Mouse (Mus musculus): ENCODE measurements around the gene Olfr221. TPM values are rescaled to one million over a fixed set of nuclear protein-coding genes. Genes with fewer than 3 reads are reported as not detected.

The Olfr221 gene
- polyA plus RNA-seq, 1 experiment = not detected

- no peak for TF ChIP-seq MAX (IDR thresholded peaks at IDR 0.05)
- TF ChIP-seq CEBPB (IDR thresholded peaks at IDR 0.05; ENCODE audit: low read depth) = no peak
- no peak for TF ChIP-seq CTCF (IDR thresholded peaks at IDR 0.05; ENCODE audit: control insufficient read depth, insufficient read depth, insufficient read length)
- Histone ChIP-seq H3K79me2 (ENCODE audit: control insufficient read depth, insufficient read depth) (no peaks in the 10 kb centered on the region), H3K4me3 (ENCODE audit: insufficient read depth, poor library complexity, severe bottlenecking) (no peak overlapping the region), H3K27me3 (ENCODE audit: control insufficient read depth, insufficient read depth, insufficient read length) (no peaks in the 10 kb centered on the region), H3K79me3 (ENCODE audit: low read depth) (no peaks in the 10 kb centered on the region), H3K36me3 (ENCODE audit: control insufficient read depth, insufficient read depth) (peaks cover 52% of the 10 kb centered on the region), H3ac (ENCODE audit: control insufficient read depth, insufficient read length, low read depth) (no peak overlapping the region)
These were observed 36.0 kb downstream of the Olfr221 start for GRCm38 (mm10) chr14:52006241-52006640.

- no peak overlapping the region for H3K4me3 ChIP-seq (ENCODE audit: insufficient read depth, poor library complexity, severe bottlenecking)
- H3ac ChIP-seq (ENCODE audit: control insufficient read depth, insufficient read length, low read depth) = no peak overlapping the region
- TF ChIP-seq FOSL1 (IDR thresholded peaks at IDR 0.05; ENCODE audit: insufficient read depth, low read length, poor library complexity, severe bottlenecking) (no peak), USF1 (IDR thresholded peaks at IDR 0.05; ENCODE audit: low read depth) (no peak), CTCF (IDR thresholded peaks at IDR 0.05; ENCODE audit: control insufficient read depth, insufficient read depth, insufficient read length) (no peak), MAX (IDR thresholded peaks at IDR 0.05) (no peak)
- H3K79me3 ChIP-seq (ENCODE audit: low read depth) = no peaks in the 10 kb centered on the region
- H3K27me3 ChIP-seq (ENCODE audit: control insufficient read depth, insufficient read depth, insufficient read length) = no peaks in the 10 kb centered on the region
- H3K36me3 ChIP-seq (ENCODE audit: control insufficient read depth, insufficient read depth) = peaks cover 56% of the 10 kb centered on the region
- H3K79me2 ChIP-seq (ENCODE audit: control insufficient read depth, insufficient read depth) = no peaks in the 10 kb centered on the region
These were observed 36.6 kb downstream of the Olfr221 start for GRCm38 (mm10) chr14:52005616-52006015.

GRCm38 (mm10) chr14:52005141-52005540 lies 37.1 kb downstream of the Olfr221 start:
- no peak overlapping the region for H3K4me3 ChIP-seq (ENCODE audit: insufficient read depth, poor library complexity, severe bottlenecking)
- H3K27me3 ChIP-seq (ENCODE audit: control insufficient read depth, insufficient read depth, insufficient read length) = no peaks in the 10 kb centered on the region
- no peaks in the 10 kb centered on the region for H3K79me2 ChIP-seq (ENCODE audit: control insufficient read depth, insufficient read depth)
- TF ChIP-seq MYOD1 (IDR thresholded peaks at IDR 0.05; ENCODE audit: control insufficient read depth, insufficient read length, low read depth) = no peak
- no peak for TF ChIP-seq MYOG (IDR thresholded peaks at IDR 0.05; ENCODE audit: control insufficient read depth, extremely low read depth, insufficient read length)
- TF ChIP-seq MAX (IDR thresholded peaks at IDR 0.05) = no peak
- no peak for TF ChIP-seq USF1 (IDR thresholded peaks at IDR 0.05; ENCODE audit: low read depth)
- no peak overlapping the region for H3ac ChIP-seq (ENCODE audit: control insufficient read depth, insufficient read length, low read depth)
- H3K36me3 ChIP-seq (ENCODE audit: control insufficient read depth, insufficient read depth) = peaks cover 60% of the 10 kb centered on the region
- H3K79me3 ChIP-seq (ENCODE audit: low read depth) = no peaks in the 10 kb centered on the region

- H3K36me3 ChIP-seq (ENCODE audit: control insufficient read depth, insufficient read depth) = peaks cover 68% of the 10 kb centered on the region
These were observed 38.2 kb downstream of the Olfr221 start for GRCm38 (mm10) chr14:52003981-52004495.

GRCm38 (mm10) chr14:51997483-51997882 lies 44.8 kb downstream of the Olfr221 start:
- H3K27me3 ChIP-seq (ENCODE audit: control insufficient read depth, insufficient read depth, insufficient read length) = no peaks in the 10 kb centered on the region
- no peak for TF ChIP-seq FOSL1 (IDR thresholded peaks at IDR 0.05; ENCODE audit: insufficient read depth, low read length, poor library complexity, severe bottlenecking)
- TF ChIP-seq MAX (IDR thresholded peaks at IDR 0.05) = no peak
- TF ChIP-seq CTCF (IDR thresholded peaks at IDR 0.05; ENCODE audit: control insufficient read depth, insufficient read depth, insufficient read length) = no peak
- no peak for TF ChIP-seq MYOG (IDR thresholded peaks at IDR 0.05; ENCODE audit: control insufficient read depth, extremely low read depth, insufficient read length)
- TF ChIP-seq CEBPB (IDR thresholded peaks at IDR 0.05; ENCODE audit: low read depth) = no peak
- TF ChIP-seq USF1 (IDR thresholded peaks at IDR 0.05; ENCODE audit: low read depth) = no peak
- no peak for TF ChIP-seq MYOD1 (IDR thresholded peaks at IDR 0.05; ENCODE audit: control insufficient read depth, insufficient read length, low read depth)
- no peak overlapping the region for H3ac ChIP-seq (ENCODE audit: control insufficient read depth, insufficient read length, low read depth)
- no peak overlapping the region for H3K4me3 ChIP-seq (ENCODE audit: insufficient read depth, poor library complexity, severe bottlenecking)
- H3K79me3 ChIP-seq (ENCODE audit: low read depth) = no peaks in the 10 kb centered on the region
- peaks cover 72% of the 10 kb centered on the region for H3K36me3 ChIP-seq (ENCODE audit: control insufficient read depth, insufficient read depth)
- no peaks in the 10 kb centered on the region for H3K79me2 ChIP-seq (ENCODE audit: control insufficient read depth, insufficient read depth)

More at GRCm38 (mm10) chr14:52003981-52004495, 38.2 kb downstream of the Olfr221 start:
- Histone ChIP-seq H3ac (ENCODE audit: control insufficient read depth, insufficient read length, low read depth) (no peak overlapping the region), H3K79me2 (ENCODE audit: control insufficient read depth, insufficient read depth) (no peaks in the 10 kb centered on the region), H3K79me3 (ENCODE audit: low read depth) (no peaks in the 10 kb centered on the region), H3K27me3 (ENCODE audit: control insufficient read depth, insufficient read depth, insufficient read length) (no peaks in the 10 kb centered on the region), H3K4me3 (ENCODE audit: insufficient read depth, poor library complexity, severe bottlenecking) (no peak overlapping the region)
- TF ChIP-seq MAX (IDR thresholded peaks at IDR 0.05) (no peak), MYOG (IDR thresholded peaks at IDR 0.05; ENCODE audit: control insufficient read depth, extremely low read depth, insufficient read length) (no peak), USF1 (IDR thresholded peaks at IDR 0.05; ENCODE audit: low read depth) (no peak), CEBPB (IDR thresholded peaks at IDR 0.05; ENCODE audit: low read depth) (no peak), CTCF (IDR thresholded peaks at IDR 0.05; ENCODE audit: control insufficient read depth, insufficient read depth, insufficient read length) (no peak)

DNA sequence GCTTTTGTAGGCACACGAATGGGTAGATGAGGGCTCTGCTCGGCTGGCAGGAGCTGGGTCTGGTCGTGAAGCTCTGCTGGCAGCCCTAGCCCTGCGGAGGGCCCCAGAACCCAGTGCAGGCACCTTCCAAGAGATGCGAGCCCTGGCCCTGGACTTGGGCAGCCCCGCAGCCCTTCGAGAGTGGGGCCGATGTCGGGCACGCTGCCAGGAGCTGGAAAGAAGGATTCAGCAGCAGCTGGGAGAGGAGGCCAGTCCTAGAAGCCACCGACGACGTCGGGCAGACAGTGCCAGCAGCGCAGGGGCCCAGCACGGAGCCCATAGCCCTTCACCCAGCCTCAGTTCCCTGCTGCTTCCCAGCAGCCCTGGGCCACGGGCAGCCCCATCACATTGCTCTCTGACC lies 45.4 kb downstream of the Olfr221 start:
- no peak overlapping the region for H3K4me3 ChIP-seq (ENCODE audit: insufficient read depth, poor library complexity, severe bottlenecking)
- TF ChIP-seq MYOD1 (IDR thresholded peaks at IDR 0.05; ENCODE audit: control insufficient read depth, insufficient read length, low read depth) (no peak), CTCF (IDR thresholded peaks at IDR 0.05; ENCODE audit: control insufficient read depth, insufficient read depth, insufficient read length) (no peak), MAX (IDR thresholded peaks at IDR 0.05) (no peak), CEBPB (IDR thresholded peaks at IDR 0.05; ENCODE audit: low read depth) (no peak), USF1 (IDR thresholded peaks at IDR 0.05; ENCODE audit: low read depth) (no peak), MYOG (IDR thresholded peaks at IDR 0.05; ENCODE audit: control insufficient read depth, extremely low read depth, insufficient read length) (no peak), FOSL1 (IDR thresholded peaks at IDR 0.05; ENCODE audit: insufficient read depth, low read length, poor library complexity, severe bottlenecking) (no peak)
- no peaks in the 10 kb centered on the region for H3K79me3 ChIP-seq (ENCODE audit: low read depth)
- H3K27me3 ChIP-seq (ENCODE audit: control insufficient read depth, insufficient read depth, insufficient read length) = no peaks in the 10 kb centered on the region
- H3K36me3 ChIP-seq (ENCODE audit: control insufficient read depth, insufficient read depth) = peaks cover 70% of the 10 kb centered on the region
- H3K79me2 ChIP-seq (ENCODE audit: control insufficient read depth, insufficient read depth) = no peaks in the 10 kb centered on the region
- no peak overlapping the region for H3ac ChIP-seq (ENCODE audit: control insufficient read depth, insufficient read length, low read depth)
